Mouse (Mus musculus) urinary bladder, postnatal 36 days (tissue): ENCODE results near the gene 2610318N02Rik.
"Not testable (repeated sequence)": the region's sequence is repeated elsewhere in the genome, so short reads cannot be mapped to it uniquely, and the experiment has no call there.

Experiments
- DNase-seq, 2 experiments: peaks; one replicate each; pipeline ENCODE4 v3.0.0; 2022; ENCODE audit warnings: low spot score in 2 of 2, mixed read lengths in 1 of 2

The 2610318N02Rik gene

DNA sequence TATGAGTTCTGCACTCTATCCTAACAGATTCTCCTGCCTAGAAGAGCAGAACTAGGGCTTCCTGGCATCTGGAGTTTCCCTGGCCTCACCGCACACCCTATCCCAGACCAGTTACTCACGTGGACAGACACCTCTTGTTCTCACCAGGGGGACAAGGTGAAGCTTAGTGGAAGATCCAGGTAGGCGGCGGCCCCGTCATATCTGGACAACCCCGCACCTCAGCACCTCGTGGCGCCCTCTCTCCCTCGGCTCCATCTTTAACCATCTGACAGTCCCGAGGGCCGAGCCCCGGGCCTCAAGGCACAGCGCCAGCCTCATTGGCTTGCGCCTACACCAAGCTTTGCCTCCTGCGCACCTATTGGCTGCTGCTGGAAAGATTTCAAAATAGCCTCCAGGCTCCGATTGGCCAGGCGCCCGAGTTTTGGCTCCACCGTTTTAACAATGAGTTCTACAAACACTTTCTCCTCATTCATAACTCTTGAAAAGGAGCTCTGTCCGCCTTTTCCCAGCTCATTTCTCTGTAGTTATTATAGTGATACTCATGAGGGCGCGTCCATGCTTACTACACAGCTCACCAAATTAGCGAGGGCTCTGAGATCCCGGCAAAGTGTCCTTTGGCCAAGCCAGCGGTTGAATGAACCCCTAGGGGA is at the start of gene 2610318N02Rik:
TSS of gene 2610318N02Rik (minus strand) at position 297 of the 650 bp plus-strand sequence.
- peak; percentile 28 to 76 for DNase-seq

DNA sequence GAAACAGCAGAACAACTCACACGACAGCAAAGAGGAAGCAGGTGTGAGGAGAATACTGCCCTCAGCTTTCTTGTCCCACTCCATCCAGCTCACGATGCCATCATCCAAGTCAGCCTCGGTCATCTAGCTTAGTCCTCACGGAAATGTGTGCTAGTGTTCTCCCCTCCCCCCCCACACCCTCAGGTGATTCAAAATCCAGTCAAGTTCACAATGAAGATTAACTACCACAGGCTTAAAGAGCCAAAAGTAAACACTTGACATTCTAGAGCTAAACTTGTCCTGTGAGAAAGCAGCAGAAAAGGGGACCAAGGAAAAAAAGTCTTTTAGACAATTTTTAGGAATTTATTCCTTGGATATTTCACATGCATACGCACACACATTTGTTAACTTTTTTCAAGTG is 43.1 kb upstream of the 2610318N02Rik start:
- DNase-seq: no peak

DNA sequence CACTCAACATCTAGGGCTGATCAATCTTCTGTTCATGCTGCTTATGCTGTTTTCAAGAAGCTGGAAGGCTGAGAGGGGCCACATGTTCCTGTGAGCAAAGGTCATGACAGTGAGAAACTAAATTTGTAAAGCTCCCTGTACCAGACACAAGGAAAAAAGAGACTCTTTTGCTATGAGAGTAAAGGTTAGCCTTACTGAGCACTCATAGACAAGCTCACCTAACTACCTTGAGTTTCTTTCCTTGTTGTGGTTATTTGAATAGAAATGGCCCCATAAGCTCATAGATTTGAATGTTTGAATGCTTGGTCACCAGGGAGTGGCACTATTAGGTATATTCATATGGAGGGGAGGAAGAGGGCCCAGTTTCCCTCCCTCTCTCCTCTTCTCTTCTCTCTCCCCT is 42.2 kb upstream of the 2610318N02Rik start:
- DNase-seq: no peak

DNA sequence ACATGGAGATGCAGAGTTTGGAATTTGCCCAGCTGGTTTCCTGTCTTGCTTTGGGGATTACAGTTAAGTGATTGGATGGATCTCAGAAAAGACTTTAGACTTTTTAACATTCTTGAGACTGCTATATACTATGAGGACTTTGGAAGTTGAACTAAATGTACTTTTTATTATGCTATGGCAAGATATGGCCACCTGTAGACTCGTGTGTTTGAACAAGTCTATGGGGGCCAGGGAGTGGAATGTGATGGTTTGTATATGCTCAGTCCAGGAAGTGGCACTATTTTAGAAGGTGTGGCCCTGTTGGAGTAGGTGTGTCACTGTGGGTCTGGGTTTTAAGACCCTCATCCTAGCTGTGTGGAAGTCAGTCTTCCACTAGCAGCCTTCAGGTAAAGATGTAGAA is 40.5 kb upstream of the 2610318N02Rik start:
- not testable (repeated sequence) for DNase-seq

DNA sequence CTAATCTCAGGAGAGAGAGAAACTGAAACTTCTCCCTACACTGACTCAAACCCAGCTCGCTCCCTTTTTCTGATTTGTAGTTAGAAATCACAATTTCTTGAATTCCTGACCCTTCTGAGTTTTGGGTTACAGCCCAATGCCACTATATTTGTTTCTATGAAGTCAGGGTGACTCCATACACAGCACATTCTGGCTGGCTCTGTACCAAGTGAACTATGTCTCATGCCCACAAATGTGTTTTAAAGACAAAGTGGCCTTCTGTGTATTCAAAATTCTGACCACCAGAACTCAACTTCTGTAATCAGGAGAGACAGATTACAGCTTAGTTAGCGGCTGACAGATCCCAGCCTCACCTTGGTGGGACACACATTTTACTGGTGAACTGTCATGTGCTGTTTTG is 29.4 kb upstream of the 2610318N02Rik start:
- DNase-seq: no peak

DNA sequence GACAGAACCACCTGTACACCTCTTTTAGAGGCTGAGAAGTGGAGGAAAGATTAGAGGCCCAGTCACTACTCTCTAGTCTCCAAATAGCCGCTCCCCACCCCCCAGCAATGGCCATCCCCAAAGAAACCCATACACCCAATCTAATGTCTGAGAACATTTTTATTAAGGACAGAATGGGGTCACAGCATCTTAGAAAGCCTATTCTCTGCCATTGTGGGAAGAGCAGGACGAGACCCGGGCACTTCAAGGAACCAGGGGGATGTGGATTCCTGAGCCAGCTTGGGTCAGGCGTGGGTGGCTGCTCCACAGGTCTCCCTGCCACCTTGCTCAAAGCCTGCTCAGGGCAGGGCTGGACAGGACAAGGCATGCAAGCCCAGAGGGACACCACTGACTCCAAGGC is 26.9 kb upstream of the 2610318N02Rik start:
- DNase-seq: no peak

DNA sequence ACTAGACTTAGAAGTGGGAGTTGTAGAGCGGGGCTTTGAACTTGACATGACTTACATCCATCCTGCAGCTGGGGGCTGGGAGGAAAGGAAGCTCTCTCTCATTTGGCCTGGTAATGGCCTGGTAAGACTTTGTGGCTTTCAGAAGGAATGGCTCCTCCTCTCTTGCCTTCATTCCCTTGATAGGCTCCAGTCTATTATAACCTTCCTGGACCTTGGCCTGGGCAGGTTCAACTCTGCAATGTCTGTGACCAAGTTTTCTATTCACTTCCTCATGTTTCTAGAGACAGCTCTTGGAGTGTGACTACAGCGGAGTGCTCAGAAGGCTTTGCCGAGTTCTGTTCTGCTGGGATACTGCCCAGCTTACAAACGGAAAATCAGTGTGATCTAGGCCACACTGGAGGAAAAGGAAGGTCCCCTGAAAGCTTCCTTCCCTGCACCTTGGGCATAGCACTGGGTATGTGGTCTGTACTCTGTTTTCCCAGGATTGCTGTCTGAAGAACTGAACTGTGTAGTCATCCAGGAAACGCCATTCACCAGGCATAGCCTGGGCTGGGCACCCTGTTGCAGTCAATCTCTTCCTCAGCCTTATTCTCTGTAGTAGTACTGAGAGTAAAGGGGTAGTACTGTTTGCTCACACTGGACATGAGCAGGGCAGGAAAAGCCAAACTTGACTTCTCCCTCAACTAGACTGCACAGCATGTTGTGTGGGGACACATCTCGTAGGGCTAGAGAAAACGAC is 25.7 kb upstream of the 2610318N02Rik start:
- DNase-seq: no peak

DNA sequence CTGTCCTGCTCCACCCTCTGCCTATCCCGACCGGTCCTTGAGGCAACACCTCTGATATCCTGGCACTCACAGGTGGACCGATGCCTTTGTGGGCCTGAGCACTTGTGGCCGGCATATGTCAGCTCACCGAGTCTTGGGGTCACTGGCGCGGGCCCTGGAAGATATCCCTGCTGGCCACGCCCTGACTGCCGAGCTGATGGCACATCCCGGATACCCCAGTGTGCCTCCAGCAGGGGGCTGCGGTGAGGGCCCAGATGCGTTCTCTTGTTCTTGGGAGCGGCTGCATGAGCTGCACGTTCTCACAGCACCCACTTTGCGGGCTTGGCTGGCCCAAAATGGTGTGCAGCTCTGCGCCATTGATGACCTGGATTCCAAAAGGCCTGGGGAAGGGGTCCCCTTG is 23.1 kb upstream of the 2610318N02Rik start:
- no peak for DNase-seq

DNA sequence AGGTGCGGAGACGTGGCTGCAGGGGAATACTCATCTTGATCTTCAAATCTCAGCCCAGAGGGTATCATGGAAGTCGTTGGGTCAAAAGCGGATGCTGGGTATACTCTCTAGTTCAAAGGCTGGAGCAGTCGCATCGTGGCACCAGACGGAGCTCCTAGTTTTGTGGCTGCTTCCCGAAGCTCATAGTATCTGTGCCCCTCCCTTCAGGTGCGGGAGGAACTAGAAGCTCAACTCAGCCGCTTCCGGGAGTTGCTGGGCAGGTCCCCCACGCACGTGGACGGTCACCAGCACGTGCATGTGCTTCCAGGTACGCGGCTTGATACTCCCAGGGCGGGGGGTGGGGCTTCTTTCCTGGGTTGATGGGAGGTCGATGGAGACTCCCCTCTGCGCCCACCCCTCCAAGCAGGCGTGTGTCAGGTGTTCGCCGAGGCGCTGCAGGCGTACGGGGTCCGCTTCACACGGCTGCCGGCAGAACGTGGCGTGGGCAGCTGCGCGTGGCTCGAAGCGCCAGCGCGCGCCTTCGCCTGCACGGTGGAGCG is 22.5 kb upstream of the 2610318N02Rik start:
- peak; percentile 9 to 13 for DNase-seq

DNA sequence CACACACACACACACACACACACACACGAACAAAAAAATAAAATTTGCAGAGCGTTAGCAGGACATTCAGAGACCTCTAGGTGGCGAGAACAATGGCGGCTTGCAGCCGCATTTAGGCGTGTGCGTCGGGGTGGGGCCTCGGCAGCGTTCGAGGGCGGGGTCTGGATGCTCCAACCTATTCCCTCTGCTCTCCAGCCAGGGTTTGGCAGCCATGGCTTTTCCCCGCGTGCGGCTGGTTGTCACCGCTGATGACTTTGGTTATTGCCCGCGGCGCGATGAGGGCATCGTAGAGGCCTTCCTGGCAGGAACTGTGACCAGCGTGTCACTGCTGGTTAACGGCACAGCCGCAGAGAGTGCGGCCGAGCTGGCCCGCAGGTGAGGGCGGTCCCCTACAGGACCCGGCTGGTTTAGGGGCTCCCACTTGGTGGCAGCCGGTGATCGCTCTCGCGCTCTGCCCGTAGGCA is 21.8 kb upstream of the 2610318N02Rik start, which contains the start of gene Ccdc116:
TSS of gene Ccdc116 (minus strand) at position 458 of the 464 bp plus-strand sequence.
- DNase-seq: peak; percentile 51 to 74

DNA sequence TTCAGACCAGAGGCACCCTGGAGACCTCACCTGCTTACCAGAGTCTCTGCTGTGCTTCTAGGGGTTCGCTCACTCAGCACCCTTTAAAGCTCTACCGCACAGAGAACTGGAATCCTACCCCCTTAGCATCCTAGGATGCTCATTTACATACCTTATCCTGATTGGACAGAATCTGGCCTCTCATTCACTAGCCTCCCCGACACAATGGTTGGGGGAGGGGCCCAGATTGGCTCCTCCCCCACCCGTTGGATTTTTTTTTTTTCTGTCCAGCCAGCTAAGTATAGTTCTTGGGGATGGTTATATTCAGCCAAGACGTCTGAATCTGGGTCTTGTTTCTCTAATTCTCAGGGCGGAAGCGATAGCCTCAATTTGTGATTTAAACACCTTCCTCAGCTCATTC is 19.4 kb upstream of the 2610318N02Rik start, which contains the start of gene Ydjc:
TSS of gene Ydjc (plus strand) at position 283 of the 400 bp plus-strand sequence.
- no peak for DNase-seq

DNA sequence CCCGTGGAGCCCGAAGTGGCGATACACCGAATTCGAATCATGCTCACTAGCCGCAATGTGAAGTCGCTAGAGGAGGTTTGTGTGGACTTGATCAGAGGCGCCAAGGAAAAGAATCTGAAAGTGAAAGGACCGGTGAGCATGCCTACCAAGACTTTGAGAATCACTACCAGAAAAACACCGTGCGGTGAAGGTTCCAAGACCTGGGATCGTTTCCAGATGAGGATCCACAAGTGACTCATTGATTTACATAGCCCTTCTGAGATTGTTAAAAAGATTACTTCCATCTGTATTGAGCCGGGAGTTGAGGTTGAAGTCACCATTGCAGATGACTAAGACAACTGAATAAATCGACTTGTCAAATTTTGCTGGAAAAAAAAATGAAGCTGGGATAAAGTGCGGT is 12.4 kb upstream of the 2610318N02Rik start:
- no peak for DNase-seq

DNA sequence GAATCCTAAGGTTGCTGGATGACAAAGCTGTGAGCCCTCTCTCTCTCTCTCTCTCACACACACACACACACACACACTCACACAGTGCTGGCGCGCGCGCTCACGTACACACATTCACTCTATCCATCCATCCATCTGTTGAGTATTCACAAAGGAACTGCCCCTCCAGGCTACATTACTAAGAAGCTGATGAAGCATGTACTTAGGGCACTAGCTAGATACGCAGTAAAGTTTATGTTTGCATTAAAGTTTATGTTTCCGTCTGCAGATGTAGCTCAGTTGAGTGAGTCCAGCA is 7.9 kb upstream of the 2610318N02Rik start:
- no peak for DNase-seq

DNA sequence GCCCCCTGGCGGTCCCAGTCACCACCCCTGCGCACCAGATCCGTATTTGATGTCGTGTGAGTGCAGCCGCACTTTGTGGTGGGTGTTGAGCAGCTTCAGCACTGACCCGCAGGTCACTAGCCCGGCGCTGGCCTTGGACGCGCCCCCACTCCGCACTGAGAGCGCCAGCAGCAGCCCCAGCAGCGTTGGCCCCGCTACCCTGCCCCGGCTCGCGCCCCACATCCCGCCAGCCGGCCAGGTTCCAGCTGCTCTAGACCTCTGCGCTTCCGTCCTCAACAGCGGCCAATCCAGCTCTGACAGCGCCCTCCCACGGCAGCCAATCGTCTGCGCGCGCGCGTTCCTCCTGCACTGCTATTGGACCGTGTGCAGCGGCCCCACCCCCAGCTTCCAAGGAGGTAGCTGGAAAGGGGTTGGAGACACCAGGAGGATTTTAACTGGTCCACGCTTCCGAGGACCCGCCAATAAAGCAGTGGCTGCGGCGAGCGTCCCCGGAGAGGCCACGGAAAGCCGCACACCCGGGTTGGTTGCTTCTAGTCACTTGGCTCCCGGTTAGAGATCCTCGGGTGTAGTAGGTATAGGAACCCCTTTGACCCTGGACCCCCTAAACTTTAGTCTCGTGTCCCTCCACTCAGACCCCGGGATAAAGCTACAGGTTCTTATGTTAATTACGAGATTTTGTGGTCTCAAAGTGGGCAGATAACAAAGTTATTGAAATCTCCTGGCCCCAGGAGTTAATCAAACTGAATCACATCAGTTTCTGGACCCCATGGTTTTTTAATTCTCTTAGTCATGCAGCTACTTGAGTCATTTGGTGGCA is 7.3 kb upstream of the 2610318N02Rik start, which contains the start of gene Sdf2l1:
TSS of gene Sdf2l1 (minus strand) at position 295 of the 817 bp plus-strand sequence.
- DNase-seq: peak; percentile 93 to 97

DNA sequence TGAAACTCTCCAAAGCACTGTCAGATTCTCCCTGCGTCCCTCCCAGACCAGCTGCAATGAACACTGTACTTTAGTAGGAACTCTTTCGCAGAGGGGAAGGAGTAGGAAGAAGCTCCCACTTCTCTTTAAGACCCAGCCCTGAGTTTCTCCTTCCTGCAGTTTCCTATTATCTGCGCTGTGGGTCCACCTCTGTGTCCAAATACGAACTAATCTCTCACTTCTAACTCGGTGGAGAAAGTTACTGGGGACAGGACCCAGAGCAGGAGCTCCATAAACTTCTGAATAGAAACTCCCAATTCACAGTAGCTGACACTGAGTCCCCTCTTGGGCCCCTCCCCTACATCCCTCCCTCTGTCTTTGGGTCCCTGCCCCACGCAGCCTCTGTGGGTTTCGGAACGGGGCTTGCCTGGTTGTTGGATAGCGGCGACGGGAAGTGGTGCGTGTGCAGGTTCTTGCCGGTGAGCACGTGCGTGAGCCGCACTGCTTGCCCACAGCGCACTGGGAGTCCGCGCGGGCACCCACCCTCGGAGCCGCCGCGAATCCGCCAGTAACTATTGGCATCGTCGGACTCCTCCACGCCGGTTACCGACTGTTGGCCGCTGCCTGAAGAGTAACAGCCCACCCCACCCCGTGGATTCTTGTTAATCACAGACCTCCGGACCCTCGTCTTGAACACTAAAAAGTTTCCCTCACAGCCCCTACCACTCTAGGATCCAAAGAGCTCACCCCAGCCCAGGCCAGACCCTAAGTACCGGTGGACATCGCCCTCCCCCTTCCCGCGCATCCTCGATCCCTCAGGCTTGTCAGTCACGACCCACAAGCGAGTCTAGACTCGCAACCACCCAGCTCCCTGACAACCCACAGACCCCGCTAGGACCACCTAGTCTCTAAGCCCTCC is 6.5 kb upstream of the 2610318N02Rik start:
- peak in 1 of 2 experiments; percentile 4 for DNase-seq

DNA sequence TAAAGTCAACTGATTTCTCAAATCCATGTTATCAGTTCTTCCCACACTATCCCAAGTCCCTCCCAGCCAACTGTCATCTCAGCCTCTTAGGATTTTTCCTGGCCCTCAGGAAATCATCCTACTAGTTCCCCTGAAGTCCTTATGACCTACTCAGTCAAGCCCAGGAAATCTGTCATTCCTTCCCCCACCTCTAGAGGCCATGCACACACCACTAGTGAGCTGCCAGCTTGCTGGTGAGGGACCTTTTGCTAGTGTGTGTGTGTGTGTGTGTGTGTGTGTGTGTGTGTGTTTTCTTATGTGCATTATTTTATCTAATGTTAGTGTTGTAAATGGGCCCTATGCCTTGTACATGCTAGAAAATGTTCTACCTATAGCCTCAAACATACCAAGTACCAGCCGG is 2.3 kb upstream of the 2610318N02Rik start:
- DNase-seq: peak in 1 of 2 experiments; percentile 41

DNA sequence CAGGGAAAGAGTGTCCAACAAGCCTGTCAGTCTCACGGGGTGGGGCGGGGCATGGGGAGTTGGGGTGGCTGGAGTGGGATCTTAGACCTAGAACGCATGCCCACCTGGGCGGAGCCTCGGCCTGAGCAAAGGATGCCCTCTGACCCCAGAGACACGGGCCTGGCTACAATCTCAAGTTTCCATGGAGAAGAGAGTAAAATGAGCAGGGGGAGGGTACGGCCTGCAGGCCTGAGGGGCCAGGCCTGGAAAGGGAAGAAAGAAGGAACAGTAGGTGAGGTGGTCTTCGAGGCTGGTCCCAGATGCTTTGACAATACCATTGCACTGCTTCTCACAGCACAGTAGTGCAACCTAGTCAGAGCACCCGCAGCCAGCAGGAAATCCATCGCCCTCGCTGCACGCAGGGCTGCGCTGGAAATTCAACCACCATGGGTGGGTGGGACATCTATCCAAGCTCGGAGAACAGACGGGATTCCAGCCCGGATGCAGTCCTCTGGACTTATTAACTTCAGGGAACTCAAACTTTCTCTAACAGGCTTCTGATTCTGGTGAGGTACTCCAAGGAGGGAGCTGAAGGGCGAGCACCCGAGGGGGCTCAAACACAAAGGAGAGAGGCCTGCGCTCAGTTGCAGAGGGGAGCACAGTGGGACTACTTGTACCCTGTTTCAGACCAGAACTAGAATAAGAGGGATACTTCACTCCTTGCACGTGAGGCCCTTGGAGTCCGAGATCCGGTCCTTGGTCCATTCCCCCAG is 672 bp downstream of the 2610318N02Rik start:
- no peak for DNase-seq

DNA sequence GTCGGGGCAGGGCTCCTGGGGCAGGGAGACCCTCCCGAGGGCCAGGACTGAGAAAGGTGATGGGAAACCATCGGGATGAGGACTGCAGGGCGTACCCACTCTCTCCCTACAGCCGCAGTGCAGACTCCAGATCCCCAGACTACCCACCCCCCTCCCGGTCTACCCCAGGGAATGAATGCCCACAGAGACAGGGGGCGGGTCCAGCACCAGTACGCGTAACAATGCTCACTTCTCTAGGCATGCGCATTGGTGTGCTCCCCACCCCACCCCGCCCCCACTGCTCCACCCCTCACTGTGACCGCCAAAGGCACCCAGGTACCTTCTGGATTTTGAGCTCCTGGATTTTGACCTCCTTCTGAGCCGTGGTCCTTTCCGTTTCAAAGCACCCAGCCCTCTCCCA is 3.4 kb downstream of the 2610318N02Rik start:
- DNase-seq: no peak

DNA sequence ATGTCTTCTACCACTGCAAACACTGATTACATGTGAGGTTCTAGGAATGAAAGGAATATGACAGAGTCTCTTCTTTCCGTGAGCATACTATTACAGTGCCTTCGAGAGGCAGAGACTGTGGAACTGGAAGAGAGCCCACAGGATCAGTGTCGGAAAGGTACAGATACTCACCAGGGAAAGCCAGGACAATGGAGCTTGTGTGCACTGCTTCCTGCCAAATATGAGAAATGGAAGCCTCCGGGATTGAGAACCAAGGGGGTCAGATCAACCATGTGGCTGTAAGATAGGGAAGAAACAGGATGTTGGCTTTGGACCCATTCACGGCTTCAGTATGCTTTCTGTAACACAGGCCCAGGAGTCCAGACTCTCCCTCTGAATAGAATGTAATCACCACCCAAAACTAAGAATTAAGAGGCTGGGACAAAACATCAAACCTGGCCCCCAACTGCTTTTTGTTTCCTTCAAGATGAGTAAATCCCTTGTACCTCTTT is 7.6 kb downstream of the 2610318N02Rik start:
- DNase-seq: no peak
